Mouse (Mus musculus) liver, embryonic 13.5 days (tissue): ENCODE measurements around the gene Slc6a17. TPM values are rescaled to one million over a fixed set of nuclear protein-coding genes. Genes with fewer than 3 reads are reported as not detected.

Source experiments
- ATAC-seq: fragments of 200-750 bp; cut with Nextera tagmentation; 2 replicates; pipeline ENCODE4 v1.8.0; 2017; ENCODE audit warnings: low read depth, mild to moderate bottlenecking, moderate number of reproducible peaks, moderate library complexity
- DNase-seq: peaks from one replicate; pipeline ENCODE4 v3.0.0; 2022
- H3K27ac ChIP-seq: fragments of 300-500 bp; sonication (generic); 2 replicates; pipeline ENCODE4 v1.5.1; 2015; ENCODE audit warnings: moderate library complexity, mild to moderate bottlenecking, inconsistent platforms
- H3K27me3 ChIP-seq: fragments of 300-500 bp; sonication (generic); 2 replicates; pipeline ENCODE4 v1.6.1; 2015; ENCODE audit warnings: mild to moderate bottlenecking, inconsistent platforms
- H3K36me3 ChIP-seq: fragments of 300-500 bp; sonication (generic); 2 replicates; pipeline ENCODE4 v1.6.1; 2015; ENCODE audit warnings: mild to moderate bottlenecking, inconsistent platforms
- H3K4me1 ChIP-seq: fragments of 300-500 bp; sonication (generic); replicated peaks from 2 replicates; pipeline ENCODE4 v1.6.1; 2015; ENCODE audit warnings: inconsistent platforms
- H3K4me2 ChIP-seq: fragments of 300-500 bp; sonication (generic); 2 replicates; pipeline ENCODE4 v1.6.1; 2015; ENCODE audit warnings: inconsistent platforms, mild to moderate bottlenecking, moderate library complexity
- H3K4me3 ChIP-seq: fragments of 300-500 bp; sonication (generic); replicated peaks from 2 replicates; pipeline ENCODE4 v1.5.1; 2015; ENCODE audit warnings: mild to moderate bottlenecking, inconsistent platforms
- H3K9ac ChIP-seq: fragments of 300-500 bp; sonication (generic); 2 replicates; pipeline ENCODE4 v1.6.1; 2015; ENCODE audit warnings: mild to moderate bottlenecking, inconsistent platforms
- H3K9me3 ChIP-seq: fragments of 300-500 bp; sonication (generic); replicated peaks from 2 replicates; pipeline ENCODE4 v1.6.1; 2016; ENCODE audit warnings: inconsistent platforms
- WGBS: fragments of 180-500 bp; shearing (Covaris S2); methylation state at CpG from one replicate; pipeline ENCODE4 v1.1.7; 2015; ENCODE audit not compliant: insufficient replicate concordance; 5-methylcytosine and 5-hydroxymethylcytosine counted together
- polyA plus RNA-seq: library from polyadenylated mRNA; unstranded; fragments of >200 nt; fragmentation: Nextera tagmentation; extraction: Ambion mirVana; gene quantifications from 2 replicates; pipeline ENCODE4 v1.2.1, GENCODE M21; 2015

Gene Slc6a17
- polyA plus RNA-seq, 1 experiment from 2014 or later, result 0.27 TPM

DNA sequence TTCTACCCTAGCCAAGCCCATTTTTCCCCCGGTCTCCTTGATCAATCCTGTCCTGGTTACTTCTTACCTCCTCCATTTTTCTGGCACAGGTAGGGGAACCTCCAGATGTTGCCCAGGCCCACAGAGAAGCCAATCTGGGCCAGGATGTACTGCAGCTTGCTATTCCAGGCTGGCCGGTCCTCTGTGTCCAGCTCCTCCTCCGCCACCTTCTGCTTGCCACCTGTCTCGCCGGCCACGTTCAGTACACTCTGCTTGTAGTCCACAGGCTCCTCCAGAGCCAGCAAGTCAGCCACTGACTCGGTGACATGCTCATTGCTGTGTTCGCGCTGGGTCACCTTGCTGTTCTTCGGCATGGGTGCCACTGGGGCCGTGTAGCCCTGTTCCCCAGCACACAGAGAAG lies 17.5 kb downstream of the Slc6a17 start:
- H3K4me2 ChIP-seq, result no peak overlapping the region
- 80% methylated on average over 11 of the region's 11 CpGs for WGBS
- no peak overlapping the region for H3K9ac ChIP-seq
- H3K9me3 ChIP-seq, result no peaks in the 10 kb centered on the region
- H3K4me1 ChIP-seq, result no peaks in the 10 kb centered on the region
- ATAC-seq, result no peak
- no peak for DNase-seq
- H3K36me3 ChIP-seq, result no peaks in the 10 kb centered on the region
- H3K27me3 ChIP-seq, result no peaks in the 10 kb centered on the region
- H3K4me3 ChIP-seq, result no peak overlapping the region
- no peak overlapping the region for H3K27ac ChIP-seq

DNA sequence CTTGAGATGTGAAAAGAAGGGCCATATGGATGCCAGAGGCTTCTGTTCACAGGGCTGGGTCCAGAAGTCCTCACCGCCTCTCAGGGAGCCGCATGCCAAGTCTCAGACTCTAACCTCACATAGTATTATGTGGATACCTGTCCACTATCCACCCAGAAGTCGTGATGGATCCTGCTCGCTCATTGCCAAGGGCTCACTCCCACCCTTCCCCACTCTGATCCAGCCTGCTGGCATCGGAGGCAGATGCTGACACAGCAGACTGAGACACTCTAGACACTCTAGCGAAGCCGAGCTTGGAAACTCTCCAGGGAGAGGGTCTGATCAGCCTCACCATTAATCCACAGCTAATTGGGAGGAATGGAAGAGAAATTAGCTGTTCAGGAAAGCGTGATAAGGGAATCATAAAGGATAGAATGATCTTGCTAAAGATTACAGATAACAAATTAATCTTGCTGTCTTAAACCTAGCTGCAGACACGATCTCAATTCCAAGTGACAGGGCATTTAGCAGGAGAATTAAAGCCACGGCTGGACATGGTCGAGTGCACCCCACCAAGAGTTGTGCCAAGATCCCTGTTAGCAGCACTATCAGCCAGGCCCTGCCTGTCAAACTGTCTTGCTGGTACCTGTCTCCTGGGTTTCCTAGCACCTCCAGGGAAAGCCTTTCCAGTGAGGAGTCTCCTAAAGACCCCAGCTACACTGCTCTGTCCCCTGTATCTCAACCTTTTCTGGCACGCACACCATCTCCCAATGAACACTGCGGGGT lies 21.6 kb downstream of the Slc6a17 start:
- no peak for DNase-seq
- 63% methylated on average over 13 of the region's 13 CpGs for WGBS
- Histone ChIP-seq H3K9me3 (no peaks in the 10 kb centered on the region), H3K36me3 (no peaks in the 10 kb centered on the region), H3K4me2 (no peak overlapping the region), H3K27me3 (no peaks in the 10 kb centered on the region), H3K4me1 (no peaks in the 10 kb centered on the region), H3K9ac (no peak overlapping the region), H3K27ac (no peak overlapping the region), H3K4me3 (no peak overlapping the region)
- no peak for ATAC-seq

DNA sequence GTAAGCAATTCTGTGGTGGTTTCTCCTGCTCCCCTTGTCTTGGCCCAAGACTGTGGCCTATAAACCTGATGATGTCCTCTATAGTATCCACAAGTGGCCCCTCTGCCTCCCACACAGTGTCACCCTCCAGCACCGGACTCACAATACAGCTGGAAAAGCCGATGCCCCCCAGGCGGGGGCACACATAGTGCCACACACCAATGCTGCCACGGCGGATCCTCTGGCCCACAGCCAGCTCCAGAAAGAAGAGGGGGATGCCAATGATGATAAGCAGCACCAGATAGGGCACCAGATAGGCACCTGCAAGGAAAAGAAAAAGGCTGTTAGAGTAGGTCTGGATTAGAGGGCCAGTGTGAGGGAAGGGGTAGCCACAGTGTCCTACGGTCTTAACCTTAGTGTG lies 22.3 kb downstream of the Slc6a17 start:
- 85% methylated on average over 6 of the region's 6 CpGs for WGBS

DNA sequence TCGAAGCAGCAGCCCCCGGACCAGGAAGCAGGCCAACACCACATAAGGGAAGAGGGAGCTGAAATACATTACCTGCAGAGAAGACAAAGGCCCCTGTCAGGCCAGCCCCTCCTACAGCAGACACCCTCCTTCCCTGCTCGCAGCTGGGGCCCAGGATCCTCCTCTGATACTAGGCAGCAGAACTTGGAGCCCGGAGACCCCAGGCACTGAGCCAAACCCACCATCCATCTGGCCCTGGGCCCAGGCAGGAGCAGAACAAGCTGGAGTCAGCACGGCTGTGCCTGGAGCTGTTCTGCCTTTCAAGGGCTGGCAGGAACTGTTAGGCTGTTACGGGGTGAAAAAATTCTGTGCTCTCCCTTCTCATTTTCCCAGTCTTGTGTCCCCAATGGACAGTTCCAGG lies 26.4 kb downstream of the Slc6a17 start:
- ATAC-seq (peak; percentile 31; the same call in 1 of the 2 replicates), DNase-seq (no peak)
- Histone ChIP-seq H3K4me1 (no peaks in the 10 kb centered on the region), H3K4me3 (no peak overlapping the region), H3K9ac (no peak overlapping the region), H3K27ac (no peak overlapping the region), H3K9me3 (no peaks in the 10 kb centered on the region), H3K4me2 (no peak overlapping the region), H3K27me3 (no peaks in the 10 kb centered on the region), H3K36me3 (no peaks in the 10 kb centered on the region)
- 45% methylated on average over 6 of the region's 6 CpGs for WGBS

More for the DNA sequence above, 22.3 kb downstream of the Slc6a17 start:
- H3K27ac ChIP-seq, result no peak overlapping the region
- no peak overlapping the region for H3K9ac ChIP-seq
- no peaks in the 10 kb centered on the region for H3K9me3 ChIP-seq
- H3K36me3 ChIP-seq, result no peaks in the 10 kb centered on the region
- no peak overlapping the region for H3K4me3 ChIP-seq
- ATAC-seq (no peak), DNase-seq (no peak)
- H3K4me1 ChIP-seq, result no peaks in the 10 kb centered on the region
- no peak overlapping the region for H3K4me2 ChIP-seq
- no peaks in the 10 kb centered on the region for H3K27me3 ChIP-seq

DNA sequence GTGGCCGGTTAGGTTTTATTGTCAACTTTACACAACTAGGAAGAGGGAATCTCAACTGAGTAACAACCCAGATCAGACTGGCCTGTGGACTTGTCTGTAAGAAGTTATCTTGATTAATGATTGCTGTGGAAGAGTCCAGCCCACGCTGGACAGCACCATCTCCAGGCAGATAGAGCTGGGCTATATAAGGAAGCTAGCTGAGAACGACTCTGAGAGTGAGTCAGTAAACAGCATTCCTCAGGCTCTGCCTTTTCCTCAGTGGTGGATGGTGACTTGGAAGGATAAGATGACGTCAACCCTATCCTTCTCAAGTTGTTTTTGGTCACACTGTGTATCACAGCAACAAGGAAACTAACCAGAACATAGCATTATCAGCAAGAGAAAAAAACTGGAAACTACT lies 29.2 kb downstream of the Slc6a17 start:
- Histone ChIP-seq H3K27me3 (no peaks in the 10 kb centered on the region), H3K36me3 (no peaks in the 10 kb centered on the region), H3K4me1 (no peaks in the 10 kb centered on the region), H3K9me3 (no peaks in the 10 kb centered on the region), H3K9ac (no peak overlapping the region), H3K4me3 (no peak overlapping the region), H3K4me2 (no peak overlapping the region), H3K27ac (no peak overlapping the region)
- WGBS, result 23% methylated on average over 4 of the region's 4 CpGs
- no peak for DNase-seq
- ATAC-seq, result no peak

DNA sequence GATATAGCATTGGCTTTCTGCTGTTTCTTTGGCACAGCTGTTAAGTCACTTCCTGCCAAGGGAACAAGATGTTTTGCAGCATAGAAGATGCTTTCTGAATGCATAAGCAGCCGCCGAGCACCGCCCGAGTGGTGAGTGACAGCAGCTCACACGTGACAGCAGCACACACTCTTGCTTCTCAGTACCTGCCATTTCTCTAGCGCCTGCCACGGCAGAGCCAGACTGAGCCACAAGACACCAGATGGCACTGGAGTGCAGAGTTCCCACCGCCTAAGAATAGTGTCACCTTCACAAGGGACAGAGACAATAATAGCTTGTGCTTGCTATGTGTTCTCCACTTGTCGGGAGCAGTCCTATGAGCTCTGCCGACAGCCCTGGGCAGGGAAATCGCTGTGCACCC lies 34.5 kb downstream of the Slc6a17 start:
- Histone ChIP-seq H3K36me3 (no peaks in the 10 kb centered on the region), H3K4me2 (no peak overlapping the region)

DNA sequence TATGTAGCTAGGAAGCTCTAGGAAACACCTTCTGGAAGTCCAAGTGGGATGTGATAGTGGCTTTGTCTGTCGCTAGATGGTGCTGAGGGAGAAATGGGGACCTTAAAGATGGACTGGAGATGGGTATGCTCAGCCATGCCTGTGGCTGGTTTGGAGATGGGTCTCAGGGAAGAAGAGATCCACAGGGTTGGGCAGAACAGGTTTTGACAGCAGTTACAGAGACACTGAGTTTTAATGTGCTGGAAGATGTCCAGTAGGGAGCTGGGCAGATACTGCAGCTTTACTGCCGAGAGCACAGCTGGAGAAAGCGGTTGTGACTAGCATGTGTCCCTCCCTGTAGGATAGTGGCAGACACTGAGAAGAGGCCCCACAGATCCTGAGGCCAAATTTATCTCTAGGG lies 37.2 kb downstream of the Slc6a17 start:
- Histone ChIP-seq H3K9ac (no peak overlapping the region), H3K4me1 (no peaks in the 10 kb centered on the region), H3K9me3 (no peaks in the 10 kb centered on the region), H3K4me2 (no peak overlapping the region), H3K27ac (no peak overlapping the region), H3K4me3 (no peak overlapping the region), H3K27me3 (no peaks in the 10 kb centered on the region), H3K36me3 (no peaks in the 10 kb centered on the region)
- 26% methylated on average over 3 of the region's 3 CpGs for WGBS
- no peak for ATAC-seq
- no peak for DNase-seq

More for the DNA sequence above, 34.5 kb downstream of the Slc6a17 start:
- ATAC-seq (no peak), DNase-seq (no peak)
- no peak overlapping the region for H3K4me3 ChIP-seq
- no peak overlapping the region for H3K27ac ChIP-seq
- H3K27me3 ChIP-seq, result no peaks in the 10 kb centered on the region
- H3K4me1 ChIP-seq, result no peaks in the 10 kb centered on the region
- WGBS, result 33% methylated on average over 11 of the region's 11 CpGs
- H3K9me3 ChIP-seq, result no peaks in the 10 kb centered on the region
- H3K9ac ChIP-seq, result no peak overlapping the region

DNA sequence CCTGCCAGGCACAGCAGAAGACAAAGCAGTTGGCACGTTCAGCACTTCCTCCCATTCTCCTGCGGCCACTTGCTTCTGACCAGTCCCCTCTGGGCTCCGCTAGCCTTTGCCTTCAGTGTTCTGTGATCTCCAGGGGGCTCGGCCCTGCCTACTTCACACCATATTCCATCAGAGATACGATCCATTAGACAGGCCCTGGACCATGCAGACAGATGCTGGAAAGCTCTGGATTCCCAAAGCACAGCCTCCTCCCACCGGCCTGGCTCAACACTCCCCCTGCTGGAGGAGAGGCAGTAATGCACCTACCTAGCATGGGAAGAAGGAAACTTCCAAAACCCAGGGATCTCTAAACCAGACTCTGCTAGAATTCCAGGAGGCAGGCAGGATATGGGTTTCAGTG lies 45.6 kb downstream of the Slc6a17 start:
- Histone ChIP-seq H3K36me3 (no peaks in the 10 kb centered on the region), H3K27ac (no peak overlapping the region), H3K4me2 (no peak overlapping the region), H3K27me3 (peaks cover 4% of the 10 kb centered on the region; the same call in 1 of the 2 replicates), H3K4me1 (no peaks in the 10 kb centered on the region), H3K9me3 (no peaks in the 10 kb centered on the region), H3K4me3 (no peak overlapping the region), H3K9ac (no peak overlapping the region)
- DNase-seq (no peak), ATAC-seq (no peak)
- 17% methylated on average over 6 of the region's 6 CpGs for WGBS

DNA sequence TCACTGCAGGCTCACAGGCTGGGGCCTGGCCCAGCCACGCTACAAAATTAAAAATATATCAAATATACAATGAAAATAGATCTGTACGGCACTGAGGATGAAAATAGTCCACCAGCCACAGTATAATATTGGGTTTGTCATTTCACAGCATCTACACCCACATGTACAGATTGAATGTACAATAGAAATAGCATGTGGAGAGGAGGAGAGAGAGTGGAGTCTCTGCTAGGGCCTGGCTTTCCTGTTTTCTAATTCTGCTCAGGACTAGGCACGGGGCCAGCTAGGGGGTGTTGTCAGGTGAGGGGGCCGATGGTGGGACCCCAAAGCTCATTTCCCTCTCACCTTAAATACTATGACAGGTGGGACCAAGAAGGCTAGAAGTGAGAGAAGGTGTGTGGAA lies 48.8 kb downstream of the Slc6a17 start:
- no peak for ATAC-seq
- no peaks in the 10 kb centered on the region for H3K4me1 ChIP-seq
- H3K36me3 ChIP-seq, result no peaks in the 10 kb centered on the region
- peaks cover 17% of the 10 kb centered on the region for H3K27me3 ChIP-seq
- H3K4me3 ChIP-seq, result no peak overlapping the region
- no peak overlapping the region for H3K9ac ChIP-seq
- DNase-seq, result no peak
- H3K4me2 ChIP-seq, result no peak overlapping the region
- no peaks in the 10 kb centered on the region for H3K9me3 ChIP-seq
- WGBS, result 58% methylated on average over 4 of the region's 4 CpGs
- no peak overlapping the region for H3K27ac ChIP-seq

DNA sequence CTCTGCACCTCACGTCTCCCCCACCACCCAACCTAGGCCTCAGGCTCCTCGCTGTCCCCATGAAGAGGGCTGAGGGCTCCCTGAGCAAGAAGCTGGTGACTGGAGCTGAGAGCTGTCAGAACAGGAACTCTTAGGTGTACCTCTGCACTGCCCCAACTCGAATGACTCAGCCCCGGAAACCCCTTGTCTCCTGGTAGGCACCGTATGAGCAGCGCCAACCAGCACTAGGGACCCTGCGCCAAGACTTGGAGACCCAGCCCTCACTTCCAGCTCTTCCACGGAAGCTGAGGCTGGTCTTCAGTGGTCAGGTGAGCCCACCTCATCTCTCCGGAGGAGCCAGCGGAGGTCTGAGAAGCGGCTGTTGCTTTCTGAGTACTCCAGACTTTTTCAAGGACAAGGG lies 49.7 kb downstream of the Slc6a17 start:
- H3K27me3 ChIP-seq, result peaks cover 23% of the 10 kb centered on the region
- no peak overlapping the region for H3K27ac ChIP-seq
- H3K9ac ChIP-seq, result no peak overlapping the region
- no peak for ATAC-seq
- H3K4me3 ChIP-seq, result no peak overlapping the region
- WGBS, result 76% methylated on average over 11 of the region's 11 CpGs
- no peaks in the 10 kb centered on the region for H3K4me1 ChIP-seq
- no peaks in the 10 kb centered on the region for H3K36me3 ChIP-seq
- H3K9me3 ChIP-seq, result no peaks in the 10 kb centered on the region
- DNase-seq, result no peak
- no peak overlapping the region for H3K4me2 ChIP-seq

DNA sequence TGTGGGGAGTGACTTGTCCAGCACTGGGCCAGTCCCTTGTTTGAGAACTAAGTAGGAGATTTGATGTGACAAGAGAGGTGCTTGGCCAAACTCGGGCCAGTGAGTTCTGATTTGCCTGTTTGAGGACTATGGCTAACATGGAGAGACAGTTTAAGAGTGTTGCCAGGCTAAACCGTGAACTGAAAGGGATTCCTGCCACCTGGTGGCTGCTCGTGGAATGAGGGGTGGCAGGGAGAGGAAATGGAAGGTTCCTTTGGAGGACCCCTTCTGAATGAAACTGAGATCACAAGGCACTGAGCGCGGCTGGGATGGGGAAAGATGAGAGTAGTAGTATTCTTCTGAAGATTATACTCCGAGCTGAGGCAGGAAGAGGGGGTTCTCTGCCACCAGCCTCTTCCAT lies 51.2 kb downstream of the Slc6a17 start:
- 5% methylated on average over 6 of the region's 6 CpGs for WGBS
- no peak overlapping the region for H3K4me2 ChIP-seq
- H3K36me3 ChIP-seq, result no peaks in the 10 kb centered on the region
- no peak overlapping the region for H3K9ac ChIP-seq
- H3K9me3 ChIP-seq, result no peaks in the 10 kb centered on the region
- no peaks in the 10 kb centered on the region for H3K4me1 ChIP-seq
- ATAC-seq, result no peak
- peaks cover 38% of the 10 kb centered on the region for H3K27me3 ChIP-seq
- H3K4me3 ChIP-seq, result no peak overlapping the region
- no peak overlapping the region for H3K27ac ChIP-seq
- no peak for DNase-seq

DNA sequence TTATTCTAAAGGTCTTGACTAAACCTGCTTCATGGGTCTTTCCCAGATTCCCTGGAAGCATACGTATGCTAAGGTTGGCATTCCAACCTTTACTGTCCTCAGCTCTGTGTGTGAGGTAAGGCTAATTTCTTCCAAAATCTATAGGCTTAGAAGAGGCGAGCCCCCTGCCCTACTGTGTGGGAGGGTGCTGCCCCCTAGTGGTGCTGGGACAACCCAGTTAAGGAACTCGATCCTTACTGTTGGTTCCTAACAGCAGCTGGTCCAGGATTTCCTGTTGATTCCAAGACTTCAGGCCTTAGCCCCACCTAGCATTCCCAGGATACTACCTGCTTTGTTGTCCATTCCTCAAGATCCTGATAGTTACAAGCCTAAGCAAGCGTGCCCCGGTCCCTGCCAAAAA lies 55.7 kb downstream of the Slc6a17 start:
- peaks cover 16% of the 10 kb centered on the region; the same call in 1 of the 2 replicates for H3K4me1 ChIP-seq
- 12% methylated on average over 5 of the region's 5 CpGs for WGBS
- H3K27ac ChIP-seq, result no peak overlapping the region
- H3K27me3 ChIP-seq, result peaks cover 78% of the 10 kb centered on the region
- no peak for ATAC-seq
- no peak overlapping the region for H3K4me3 ChIP-seq
- no peak for DNase-seq
- H3K4me2 ChIP-seq, result no peak overlapping the region
- H3K9ac ChIP-seq, result no peak overlapping the region
- no peaks in the 10 kb centered on the region for H3K9me3 ChIP-seq
- H3K36me3 ChIP-seq, result no peaks in the 10 kb centered on the region
